Mouse (Mus musculus): ENCODE data around the gene Ccdc28a. TPM values are rescaled to one million over a fixed set of nuclear protein-coding genes. Genes with fewer than 3 reads are reported as not detected.

Ccdc28a gene
- polyA plus RNA-seq (2017; shearing (Covaris generic)), result 10 to 100 TPM; 28.0 to 36.4 TPM

DNA sequence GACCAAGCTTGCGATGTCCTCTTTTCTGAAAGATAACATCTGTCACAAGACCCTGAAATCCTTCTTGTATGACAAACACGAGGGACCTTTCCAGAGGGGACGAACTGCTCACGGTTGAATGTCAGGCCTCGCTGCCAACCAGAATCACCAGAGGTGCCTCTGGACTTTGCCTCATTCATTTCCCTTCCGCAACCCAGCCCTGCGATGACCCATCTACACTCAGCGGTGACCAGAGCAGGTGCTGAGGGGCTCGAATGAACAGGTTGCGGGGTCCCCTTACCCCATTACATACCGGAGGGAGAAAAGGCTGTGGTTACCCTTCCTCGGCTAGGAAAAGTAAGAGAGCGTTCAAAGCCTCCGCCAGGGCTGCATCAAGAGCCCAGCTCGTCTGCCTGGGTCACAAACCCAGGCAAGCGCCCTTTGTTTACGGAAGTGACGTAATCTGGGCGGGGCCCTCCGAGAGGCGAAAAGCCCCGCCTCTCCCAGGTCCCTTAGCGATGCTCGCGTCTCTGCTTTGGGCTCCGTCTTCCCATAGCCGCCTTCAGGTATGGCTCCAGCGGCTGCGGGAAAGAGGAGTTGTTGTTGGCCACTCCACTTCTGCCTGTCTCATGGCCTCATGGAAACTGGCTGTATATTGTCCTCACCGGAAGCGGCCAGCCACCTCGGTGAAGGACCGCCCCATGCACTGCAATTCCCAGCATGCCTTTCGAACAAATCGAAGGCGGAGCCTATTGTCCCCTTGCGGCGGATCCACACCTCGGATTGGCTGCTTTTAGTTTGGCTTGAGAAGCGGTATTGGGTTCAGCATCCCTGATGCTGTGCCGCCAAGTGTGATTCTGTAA is at the start of gene Ccdc28a:
Ccdc28a (minus strand) TSS at position 439 of the 842 bp plus-strand sequence.

DNA sequence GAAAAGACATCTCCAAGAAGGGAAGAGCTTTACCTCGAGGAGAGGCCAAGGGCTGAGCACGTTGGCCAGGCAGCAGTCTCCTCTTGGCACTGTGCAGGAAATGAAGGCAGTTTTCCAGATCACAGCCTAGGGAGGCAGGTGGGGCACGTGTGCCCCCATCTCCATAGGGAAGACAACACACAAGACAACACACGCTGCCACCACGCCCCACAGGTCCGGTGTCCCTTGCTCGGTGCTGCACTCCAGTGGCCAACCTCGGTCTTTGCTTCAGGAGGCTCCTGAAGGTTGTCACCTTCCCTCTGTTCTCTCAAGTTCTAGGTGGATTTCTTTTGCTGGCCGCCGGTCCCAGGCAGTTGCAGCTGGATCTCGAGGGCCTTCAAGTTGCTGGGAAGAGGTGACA is 24.1 kb downstream of the Ccdc28a start, which contains the start of gene Ect2l:
Ect2l (minus strand) TSS at position 165 of the 400 bp plus-strand sequence.

Other genes with a start within 250 kb of the Ccdc28a start
- 100 to 1,000 TPM; 389 to 484 TPM for gene Abracl, start 211.7 kb downstream of the Ccdc28a start, polyA plus RNA-seq (2017; shearing (Covaris generic))
- gene Reps1, start 179.1 kb downstream of the Ccdc28a start, polyA plus RNA-seq (2017; shearing (Covaris generic)), result 100 to 1,000 TPM; 104 to 115 TPM
- gene Ect2l, start 24.1 kb downstream of the Ccdc28a start, polyA plus RNA-seq (2017; shearing (Covaris generic)), result 1 to 10 TPM in 1 of 2 experiments, under 1 TPM in 1; 0.92 to 1.4 TPM
- under 1 TPM; 0.24 to 0.76 TPM for gene Nhsl1, start 84.0 kb upstream of the Ccdc28a start, polyA plus RNA-seq (2017; shearing (Covaris generic))